In the genomic region with DNA sequence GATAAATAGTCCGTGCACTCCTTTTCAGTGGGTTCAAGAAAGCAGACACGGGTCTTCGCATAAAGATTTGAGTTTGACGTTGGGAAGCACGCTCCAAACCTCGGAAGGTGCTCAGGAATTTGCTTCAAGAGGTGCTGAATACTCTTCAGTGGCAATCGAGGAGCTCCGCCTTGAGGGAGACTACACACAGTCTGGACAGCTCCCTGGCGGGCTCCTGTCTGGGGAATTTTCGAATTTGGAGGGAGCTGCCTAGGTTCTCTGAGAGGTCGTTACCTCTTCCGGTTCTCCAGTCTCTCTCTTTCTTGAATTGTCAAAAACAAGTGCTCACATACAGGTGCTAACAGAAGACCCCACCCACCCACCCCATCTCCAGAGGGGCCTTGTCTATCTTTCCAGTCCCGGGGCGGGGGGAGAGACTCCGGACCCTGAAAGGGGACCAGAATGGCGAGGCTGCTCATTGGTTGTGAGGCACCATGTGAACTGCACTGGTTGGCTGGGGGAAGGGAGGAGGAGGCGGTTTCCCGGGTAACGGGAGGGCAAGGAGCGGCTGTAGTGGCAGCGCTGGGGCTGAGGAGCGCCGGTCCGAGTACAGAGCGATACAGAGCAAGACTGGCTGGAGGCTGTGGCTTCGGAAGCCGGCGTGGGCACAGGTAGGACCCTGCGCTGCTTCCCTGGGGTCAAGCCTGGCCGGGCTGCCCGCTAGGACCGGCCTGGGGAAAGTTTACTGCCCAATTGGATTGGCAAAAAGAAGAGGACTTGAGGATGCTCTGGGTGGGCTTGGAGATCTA, we compare ENCODE assay signal across 8 mouse cellular contexts. TPM values are rescaled to one million over a fixed set of nuclear protein-coding genes. Genes with fewer than 3 reads are reported as not detected.
DNase-seq lines count a peak whose midpoint lies in the region; ATAC-seq lines count a peak whose summit lies in the region.

No protein-coding gene starts in this region.

- H3K4me2 ChIP-seq in midbrain, embryonic 12.5 days (replicated peaks): peak overlapping the region; percentile 86
- peak overlapping the region; percentile 42 for H3K4me2 ChIP-seq in stomach, embryonic 14.5 days (replicated peaks; ENCODE audit: low read depth, low read length)

- H3K27me3 ChIP-seq in heart, embryonic 10.5 days (ENCODE audit: insufficient read depth, poor library complexity, severe bottlenecking): peaks cover 73% of the 10 kb centered on the region
- peaks cover 72% of the 10 kb centered on the region for H3K27me3 ChIP-seq in midbrain, embryonic 12.5 days
- peaks cover 18% of the 10 kb centered on the region for H3K27me3 ChIP-seq in stomach, embryonic 14.5 days (ENCODE audit: control insufficient read depth, insufficient read depth, low read length)

- H3K36me3 ChIP-seq in heart, embryonic 10.5 days: no peaks in the 10 kb centered on the region
- no peaks in the 10 kb centered on the region for H3K36me3 ChIP-seq in midbrain, embryonic 12.5 days
- no peaks in the 10 kb centered on the region for H3K36me3 ChIP-seq in stomach, embryonic 14.5 days (ENCODE audit: control insufficient read depth, insufficient read depth, low read length)

- H3K27ac ChIP-seq in heart, embryonic 10.5 days: no peak overlapping the region
- H3K27ac ChIP-seq in midbrain, embryonic 12.5 days (replicated peaks): peak overlapping the region; percentile 80
- H3K27ac ChIP-seq in stomach, embryonic 14.5 days (ENCODE audit: low read length): no peak overlapping the region

- peak overlapping the region; percentile 72 for H3K9ac ChIP-seq in midbrain, embryonic 12.5 days (replicated peaks)
- H3K9ac ChIP-seq in stomach, embryonic 14.5 days (replicated peaks; ENCODE audit: low read depth, low read length): no peak overlapping the region

- H3K4me1 ChIP-seq in heart, embryonic 10.5 days: peaks cover 44% of the 10 kb centered on the region
- peaks cover 49% of the 10 kb centered on the region for H3K4me1 ChIP-seq in midbrain, embryonic 12.5 days
- 0 out of 2 replicates have a peak, but pooled peaks cover 3% of the 10 kb centered on the region for H3K4me1 ChIP-seq in stomach, embryonic 14.5 days (ENCODE audit: control insufficient read depth, insufficient read depth, low read length)

- WGBS in heart, embryonic 10.5 days: 3% methylated on average over 32 of the region's 32 CpGs
- 3% methylated on average over 32 of the region's 32 CpGs for WGBS in midbrain, embryonic 12.5 days
- WGBS in stomach, embryonic 14.5 days: 3% methylated on average over 32 of the region's 32 CpGs

- no peaks in the 10 kb centered on the region for H3K9me3 ChIP-seq in heart, embryonic 10.5 days
- H3K9me3 ChIP-seq in midbrain, embryonic 12.5 days: no peaks in the 10 kb centered on the region
- no peaks in the 10 kb centered on the region for H3K9me3 ChIP-seq in stomach, embryonic 14.5 days (ENCODE audit: control insufficient read depth, low read depth, low read length)

- intact Hi-C loops in left cerebral cortex, postnatal 4 days (cut with DNase I): no loop called here

- peak overlapping the region; percentile 59 for H3K4me3 ChIP-seq in heart, embryonic 10.5 days
- H3K4me3 ChIP-seq in midbrain, embryonic 12.5 days: peak overlapping the region; percentile 77
- peak overlapping the region; percentile 24 for H3K4me3 ChIP-seq in stomach, embryonic 14.5 days (ENCODE audit: low read depth, low read length)

- DNase-seq in adrenal gland, adult 8-10 months: peak; percentile 43
- peak; percentile 94 for DNase-seq in embryo, embryonic 10.5 days (ENCODE audit: low spot score)
- peak; percentile 94 for DNase-seq in heart, embryonic 10.5 days (ENCODE audit: low spot score)
- DNase-seq in kidney, adult 8-10 months: peak; percentile 33 to 35
- DNase-seq in left cerebral cortex, postnatal 4 days: peak; percentile 94
- DNase-seq in gastrocnemius, adult 18-20 months (ENCODE audit: low spot score): no peak

- peak; percentile 98 for ATAC-seq in midbrain, embryonic 12.5 days (ENCODE audit: low FRiP score, low read depth)
- peak; percentile 92 for ATAC-seq in stomach, embryonic 14.5 days (ENCODE audit: insufficient number of reproducible peaks, insufficient read depth, low FRiP score, low read depth)

RNA-seq across cellular contexts. Expression of a gene that starts 50.2 kb away (rescaled TPM):
- total RNA-seq in adrenal gland, adult 8-10 months (2022): 10 to 100 TPM in 2 of 4 experiments, 1 to 10 TPM in 2; 5.1 to 13.7 (median 9.1) TPM
- 23.3 and 27.7 TPM in 2 replicates for polyA plus RNA-seq in heart, embryonic 10.5 days (2016; fragmentation: Nextera tagmentation; extraction: Ambion mirVana)
- 100 to 1,000 TPM; 200 to 220 TPM for total RNA-seq in left cerebral cortex, postnatal 4 days (2021)
- 23.0 and 24.5 TPM in 2 replicates for polyA plus RNA-seq in midbrain, embryonic 12.5 days (2016; fragmentation: Nextera tagmentation; extraction: Ambion mirVana)
- 32.2 and 41.1 TPM in 2 replicates for polyA plus RNA-seq in stomach, embryonic 14.5 days (2014; fragmentation: Nextera tagmentation; extraction: Ambion mirVana)
- 10 to 100 TPM; 35.3 to 35.4 TPM for total RNA-seq in gastrocnemius, adult 18-20 months (2021)

Comparison
In these comparisons a context has a peak if more than half of its experiments do, and no peak if none do; other contexts are left out.
1. H3K4me3 ChIP-seq: peak in every context shown above with its lines; median percentile 77 in midbrain, embryonic 12.5 days; 59 in heart, embryonic 10.5 days; 24 in stomach, embryonic 14.5 days.
2. RNA of a gene that starts 50.2 kb away (total RNA-seq): 200 to 220 TPM in left cerebral cortex, postnatal 4 days; 35.3 to 35.4 TPM in gastrocnemius, adult 18-20 months and 5.1 to 13.7 TPM in adrenal gland, adult 8-10 months; every median in the first group is over 4 times any median in the second.